Mouse (Mus musculus) brain, embryonic 14.5 days (tissue): Measurements from ENCODE around the gene Slfn8.

Source experiments
- CTCF ChIP-seq: fragments of 200-500 bp; IDR thresholded peaks from 2 replicates; pipeline ENCODE4 v1.5.1; 2012; ENCODE audit warnings: inconsistent platforms, mild to moderate bottlenecking, moderate library complexity, borderline replicate concordance; ENCODE audit not compliant: insufficient read depth, insufficient read length; ENCODE audit errors: extremely low read depth
- POLR2A ChIP-seq: fragments of 200-500 bp; IDR thresholded peaks from 2 replicates; pipeline ENCODE4 v1.6.1; 2012; ENCODE audit warnings: mild to moderate bottlenecking, inconsistent platforms, borderline replicate concordance; ENCODE audit not compliant: poor library complexity, insufficient read depth, insufficient read length, severe bottlenecking; ENCODE audit errors: extremely low read depth

DNA sequence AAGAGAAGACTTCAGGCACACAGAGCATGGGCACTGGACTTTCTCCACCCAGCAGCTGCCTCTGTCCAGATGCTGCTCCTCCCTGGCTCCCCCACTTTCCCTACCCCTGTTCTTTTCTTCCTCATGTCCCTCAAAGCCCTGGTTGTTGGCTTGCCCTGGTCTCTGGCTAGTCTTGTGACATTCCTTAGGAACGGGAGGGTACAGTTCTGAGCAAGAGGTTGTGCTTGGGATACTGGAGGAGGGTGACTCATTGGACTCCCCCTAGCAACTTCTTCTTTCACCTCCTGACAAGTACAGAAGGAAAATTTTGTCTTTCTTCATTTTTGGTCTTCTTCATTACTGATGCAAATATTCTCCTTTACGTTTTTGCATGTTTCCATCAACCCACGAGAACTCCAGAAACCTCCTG lies 43.3 kb upstream of the Slfn8 start:
- TF ChIP-seq CTCF, result no peak
- TF ChIP-seq POLR2A, result no peak
